Mouse (Mus musculus) liver, adult 2 months (tissue): ENCODE results near the gene Mtmr10. TPM values are rescaled to one million over a fixed set of nuclear protein-coding genes. Genes with fewer than 3 reads are reported as not detected.

Experiments used
- DNase-seq: peaks from one replicate; pipeline ENCODE4 v3.0.0-alpha.2; 2011; ENCODE audit warnings: low read depth, low spot score; ENCODE audit errors: extremely low read depth
- H3K27ac ChIP-seq: fragments of 200-500 bp; replicated peaks from 2 replicates; pipeline ENCODE4 v1.5.1; 2012; ENCODE audit warnings: low read depth, mild to moderate bottlenecking, control low read depth, inconsistent platforms, low read length; ENCODE audit not compliant: insufficient read depth
- H3K27me3 ChIP-seq: fragments of 200-500 bp; 2 replicates; pipeline ENCODE4 v1.6.1; 2012; ENCODE audit warnings: mild to moderate bottlenecking, moderate library complexity, low read length, inconsistent platforms; ENCODE audit not compliant: control insufficient read depth, insufficient read depth
- H3K36me3 ChIP-seq: fragments of 200-500 bp; 2 replicates; pipeline ENCODE4 v1.6.1; 2012; ENCODE audit warnings: low read length, inconsistent platforms; ENCODE audit not compliant: control insufficient read depth, insufficient read depth
- H3K4me1 ChIP-seq: fragments of 200-500 bp; 2 replicates; pipeline ENCODE4 v1.6.1; 2011; ENCODE audit warnings: low read length; ENCODE audit not compliant: control insufficient read depth, insufficient read depth
- H3K4me3 ChIP-seq: fragments of 200-500 bp; 2 replicates; pipeline ENCODE4 v1.5.1; 2011; ENCODE audit warnings: low read depth, mild to moderate bottlenecking, control low read depth, low read length, moderate library complexity; ENCODE audit not compliant: insufficient read depth
- H3K79me2 ChIP-seq: fragments of 200-500 bp; 2 replicates; pipeline ENCODE4 v1.6.1; 2012; ENCODE audit warnings: inconsistent platforms, mild to moderate bottlenecking, low read length, moderate library complexity; ENCODE audit not compliant: control insufficient read depth, insufficient read depth
- H3K9ac ChIP-seq: fragments of 200-500 bp; 2 replicates; pipeline ENCODE4 v1.6.1; 2012; ENCODE audit warnings: low read depth, mild to moderate bottlenecking, control low read depth, inconsistent platforms, low read length
- CTCF ChIP-seq: fragments of 200-500 bp; IDR thresholded peaks from 2 replicates; pipeline ENCODE4 v1.5.1; 2011; ENCODE audit warnings: low read depth, low read length, control low read depth
- POLR2A ChIP-seq: fragments of 200-500 bp; IDR thresholded peaks from 2 replicates; pipeline ENCODE4 v1.6.1; 2011; ENCODE audit warnings: low read length, control low read depth; ENCODE audit not compliant: insufficient read depth; ENCODE audit errors: extremely low read depth
- WGBS: fragments of 180-500 bp; shearing (Covaris S2); methylation state at CpG from one replicate; pipeline ENCODE4 v1.1.7; 2018; 5-methylcytosine and 5-hydroxymethylcytosine counted together
- polyA plus RNA-seq: library from polyadenylated mRNA; depleted of rRNA; stranded (reverse); fragments of >200 nt; gene quantifications from 2 replicates; pipeline ENCODE4 v1.2.3, GENCODE M21; 2012
- total RNA-seq: library from RNA; depleted of rRNA; stranded (reverse); fragments of >200 nt; gene quantifications from 2 replicates; pipeline ENCODE4 v1.2.3, GENCODE M21; 2014

Mtmr10 gene
- total and polyA plus RNA-seq, 2 experiments = 7.0 to 23.1 TPM

DNA sequence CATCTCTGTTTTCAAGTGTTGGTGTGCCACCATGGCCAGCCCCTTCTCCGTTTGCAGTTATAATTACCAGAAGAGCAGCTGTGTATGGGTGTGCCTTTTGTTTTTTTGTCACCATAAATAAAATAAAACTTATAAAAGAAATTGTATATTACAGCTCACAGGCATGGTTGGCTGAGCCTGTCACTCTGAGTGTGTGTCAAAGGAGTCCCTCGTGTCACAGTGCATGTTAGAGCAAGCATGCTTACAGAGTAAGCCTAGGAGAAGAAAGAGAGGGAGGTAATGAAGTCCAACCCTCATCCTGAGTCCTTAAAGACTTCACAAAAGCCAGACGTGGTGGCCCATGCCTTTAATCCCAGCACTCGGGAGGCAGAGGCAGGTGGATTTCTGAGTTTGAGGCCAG, 45.0 kb upstream of the Mtmr10 start:
- DNase-seq = no peak
- H3K27ac ChIP-seq = no peak overlapping the region
- no peak overlapping the region for H3K4me3 ChIP-seq
- H3K27me3 ChIP-seq = no peaks in the 10 kb centered on the region
- no peaks in the 10 kb centered on the region for H3K79me2 ChIP-seq
- H3K9ac ChIP-seq = no peak overlapping the region
- no peaks in the 10 kb centered on the region for H3K4me1 ChIP-seq
- no peak for TF ChIP-seq CTCF
- TF ChIP-seq POLR2A = no peak
- 87% methylated on average over 4 of the region's 4 CpGs for WGBS
- no peaks in the 10 kb centered on the region for H3K36me3 ChIP-seq

GRCm38 (mm10) chr7:64244371-64244770, 43.1 kb upstream of the Mtmr10 start:
- Histone ChIP-seq H3K4me3 (no peak overlapping the region), H3K27ac (no peak overlapping the region), H3K79me2 (no peaks in the 10 kb centered on the region), H3K27me3 (no peaks in the 10 kb centered on the region), H3K9ac (no peak overlapping the region), H3K36me3 (no peaks in the 10 kb centered on the region), H3K4me1 (no peaks in the 10 kb centered on the region)
- no peak for TF ChIP-seq CTCF
- TF ChIP-seq POLR2A = no peak
- 92% methylated on average over 6 of the region's 6 CpGs for WGBS
- no peak for DNase-seq

DNA sequence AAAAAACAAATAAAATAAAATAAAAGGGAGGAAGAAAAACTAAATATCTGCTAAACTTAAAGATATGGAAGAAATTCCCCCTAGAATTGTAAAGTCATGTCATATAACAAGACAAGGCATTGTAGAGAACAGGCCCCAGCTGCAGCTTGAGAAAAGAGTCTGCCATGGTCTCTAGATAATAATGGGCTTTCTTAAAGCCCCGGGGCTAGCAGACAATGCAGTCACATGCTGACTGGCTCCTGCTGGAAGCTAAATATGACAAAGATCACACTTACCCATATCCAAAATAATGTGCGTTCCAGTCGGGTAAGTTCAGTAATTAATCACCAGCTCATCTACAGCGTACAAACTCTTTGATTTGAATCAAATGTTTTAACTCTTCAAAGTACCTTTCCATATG, 40.7 kb upstream of the Mtmr10 start:
- Histone ChIP-seq H3K4me1 (no peaks in the 10 kb centered on the region), H3K9ac (no peak overlapping the region), H3K27me3 (no peaks in the 10 kb centered on the region), H3K79me2 (no peaks in the 10 kb centered on the region), H3K27ac (no peak overlapping the region), H3K36me3 (no peaks in the 10 kb centered on the region), H3K4me3 (no peak overlapping the region)
- DNase-seq = no peak
- 90% methylated on average over 4 of the region's 4 CpGs for WGBS
- no peak for TF ChIP-seq POLR2A
- TF ChIP-seq CTCF = no peak

DNA sequence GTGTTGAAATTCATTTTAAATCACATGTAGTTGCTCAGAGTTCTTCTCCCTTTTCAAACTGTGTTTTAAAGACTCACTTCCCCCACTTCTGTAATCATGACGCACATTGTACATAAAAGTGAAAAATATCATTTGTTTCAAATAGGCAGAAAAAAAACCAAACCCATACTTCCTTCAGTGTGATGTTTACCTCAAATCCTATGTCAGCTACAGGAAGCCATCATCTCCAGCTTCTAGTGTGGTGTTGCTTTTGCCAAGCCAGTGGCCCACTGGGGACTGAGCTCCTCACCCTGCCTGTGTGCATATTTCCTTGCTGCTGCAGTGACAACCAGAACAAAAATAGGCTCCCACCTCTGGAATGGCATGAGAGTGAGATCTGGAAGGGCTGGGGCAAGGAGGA, 39.1 kb upstream of the Mtmr10 start:
- H3K79me2 ChIP-seq = no peaks in the 10 kb centered on the region
- no peak overlapping the region for H3K27ac ChIP-seq
- no peaks in the 10 kb centered on the region for H3K4me1 ChIP-seq
- TF ChIP-seq POLR2A (no peak), CTCF (no peak)
- 83% methylated on average over 1 of the region's 1 CpGs for WGBS
- DNase-seq = no peak
- H3K36me3 ChIP-seq = no peaks in the 10 kb centered on the region
- no peak overlapping the region for H3K9ac ChIP-seq
- H3K4me3 ChIP-seq = no peak overlapping the region
- H3K27me3 ChIP-seq = no peaks in the 10 kb centered on the region

DNA sequence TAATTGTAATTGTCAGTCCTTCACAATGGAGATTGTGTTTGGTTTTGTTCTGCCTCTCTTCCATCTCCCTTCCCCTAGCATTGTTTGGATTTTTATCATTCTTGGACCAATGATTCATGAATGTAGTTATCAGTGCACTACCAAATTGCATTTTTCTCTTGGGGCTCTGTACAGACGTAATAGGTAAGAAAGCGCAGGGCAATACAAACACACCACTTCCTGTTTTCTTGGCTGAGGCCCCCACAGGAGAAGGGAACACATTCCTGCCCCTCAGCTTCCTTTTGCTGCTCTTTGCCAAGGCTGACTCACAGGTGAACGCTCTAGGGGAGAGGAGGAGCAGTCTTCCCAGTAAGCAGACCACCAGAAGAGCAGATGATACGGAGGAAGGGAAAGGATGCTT, 37.7 kb upstream of the Mtmr10 start:
- 39% methylated on average over 4 of the region's 4 CpGs for WGBS
- H3K4me1 ChIP-seq = no peaks in the 10 kb centered on the region
- no peak overlapping the region for H3K4me3 ChIP-seq
- no peak overlapping the region for H3K9ac ChIP-seq
- TF ChIP-seq CTCF (no peak), POLR2A (no peak)
- no peak for DNase-seq
- H3K27ac ChIP-seq = no peak overlapping the region
- no peaks in the 10 kb centered on the region for H3K79me2 ChIP-seq
- no peaks in the 10 kb centered on the region for H3K36me3 ChIP-seq
- no peaks in the 10 kb centered on the region for H3K27me3 ChIP-seq

GRCm38 (mm10) chr7:64250417-64250816, 37.0 kb upstream of the Mtmr10 start:
- no peak overlapping the region for H3K4me3 ChIP-seq

More at GRCm38 (mm10) chr7:64250417-64250816, 37.0 kb upstream of the Mtmr10 start:
- DNase-seq = no peak
- WGBS = 79% methylated on average over 7 of the region's 7 CpGs
- H3K27ac ChIP-seq = no peak overlapping the region
- H3K79me2 ChIP-seq = no peaks in the 10 kb centered on the region
- TF ChIP-seq POLR2A = no peak
- TF ChIP-seq CTCF = no peak
- H3K27me3 ChIP-seq = no peaks in the 10 kb centered on the region
- H3K4me1 ChIP-seq = no peaks in the 10 kb centered on the region
- H3K36me3 ChIP-seq = no peaks in the 10 kb centered on the region
- H3K9ac ChIP-seq = no peak overlapping the region
